Mouse (Mus musculus): Measurements from ENCODE around the gene Acvr2b.

The Acvr2b gene

GRCm38 (mm10) chr9:119403236-119403641, 1.3 kb downstream of the Acvr2b start:
- in situ Hi-C loops (cut with MboI; ENCODE audit: unreplicated experiment in 2 of 2): loop anchor here in 1 of 2 experiments (5.0 kb wide), 1 partner anchor 46 kb away; the partner anchor contains the start of gene Xylb

GRCm38 (mm10) chr9:119404090-119404489, 2.2 kb downstream of the Acvr2b start:
- in situ Hi-C loops (cut with MboI; ENCODE audit: unreplicated experiment in 2 of 2): loop anchor here in 1 of 2 experiments (5.0 kb wide), 1 partner anchor 47 kb away; the partner anchor contains the start of gene Xylb

GRCm38 (mm10) chr9:119407884-119408283, 6.0 kb downstream of the Acvr2b start:
- in situ Hi-C loops (cut with MboI; ENCODE audit: unreplicated experiment in 2 of 2): no loop called here

- in situ Hi-C loops (cut with MboI; ENCODE audit: unreplicated experiment in 2 of 2): no loop called here
These were observed 7.2 kb downstream of the Acvr2b start for GRCm38 (mm10) chr9:119408898-119409664.

GRCm38 (mm10) chr9:119409864-119410263, 7.9 kb downstream of the Acvr2b start:
- in situ Hi-C loops (cut with MboI; ENCODE audit: unreplicated experiment in 2 of 2): no loop called here

- in situ Hi-C loops (cut with MboI; ENCODE audit: unreplicated experiment in 2 of 2): no loop called here
These were observed 16.1 kb downstream of the Acvr2b start for GRCm38 (mm10) chr9:119418025-119418424.

GRCm38 (mm10) chr9:119419852-119420438, 18.0 kb downstream of the Acvr2b start:
- in situ Hi-C loops (cut with MboI; ENCODE audit: unreplicated experiment in 2 of 2): no loop called here

- in situ Hi-C loops (cut with MboI; ENCODE audit: unreplicated experiment in 2 of 2): loop anchor here in 1 of 2 experiments (5.0 kb wide), 1 partner anchor 63 kb away; no protein-coding TSS in a partner anchor
These were observed 23.5 kb downstream of the Acvr2b start for GRCm38 (mm10) chr9:119425217-119425975.

- in situ Hi-C loops (cut with MboI; ENCODE audit: unreplicated experiment in 2 of 2): loop anchor here in 1 of 2 experiments (5.0 kb wide), 1 partner anchor 64 kb away; no protein-coding TSS in a partner anchor
These were observed 24.1 kb downstream of the Acvr2b start for GRCm38 (mm10) chr9:119425976-119426415.

- in situ Hi-C loops (cut with MboI; ENCODE audit: unreplicated experiment in 2 of 2): loop anchor here in 1 of 2 experiments (5.0 kb wide), 1 partner anchor 64 kb away; no protein-coding TSS in a partner anchor
These were observed 24.6 kb downstream of the Acvr2b start for GRCm38 (mm10) chr9:119426483-119426882.

GRCm38 (mm10) chr9:119430311-119430710, 28.4 kb downstream of the Acvr2b start:
- in situ Hi-C loops (cut with MboI; ENCODE audit: unreplicated experiment in 2 of 2): loop anchor here in 1 of 2 experiments (5.0 kb wide), 3 partner anchors 73 to 513 kb away; partner anchors contain the start of gene Xylb

GRCm38 (mm10) chr9:119435855-119436254, 33.9 kb downstream of the Acvr2b start:
- in situ Hi-C loops (cut with MboI; ENCODE audit: unreplicated experiment in 2 of 2): no loop called here

GRCm38 (mm10) chr9:119438065-119438464, 36.1 kb downstream of the Acvr2b start:
- in situ Hi-C loops (cut with MboI; ENCODE audit: unreplicated experiment in 2 of 2): no loop called here

- in situ Hi-C loops (cut with MboI; ENCODE audit: unreplicated experiment in 2 of 2): no loop called here
These were observed 36.6 kb downstream of the Acvr2b start for GRCm38 (mm10) chr9:119438498-119439000.

- in situ Hi-C loops (cut with MboI; ENCODE audit: unreplicated experiment in 2 of 2): no loop called here
These were observed 43.0 kb downstream of the Acvr2b start, which contains the start of gene Exog for GRCm38 (mm10) chr9:119444738-119445429. Gene Exog, plus strand, starts transcription at chr9:119444943.

- in situ Hi-C loops (cut with MboI; ENCODE audit: unreplicated experiment in 2 of 2): no loop called here
These were observed 43.8 kb downstream of the Acvr2b start for GRCm38 (mm10) chr9:119445737-119446136.

GRCm38 (mm10) chr9:119455967-119456366, 54.0 kb downstream of the Acvr2b start:
- in situ Hi-C loops (cut with MboI; ENCODE audit: unreplicated experiment in 2 of 2): loop anchor here (5.0 to 25.0 kb wide), 3 partner anchors 296 to 631 kb away; partner anchors contain the start of genes Ccr8 (in 2 of the 2) and Wdr48 (in 1 of the 2)

- in situ Hi-C loops (cut with MboI; ENCODE audit: unreplicated experiment in 2 of 2): loop anchor here (5.0 to 25.0 kb wide), 3 partner anchors 295 to 630 kb away; partner anchors contain the start of genes Ccr8 (in 2 of the 2) and Wdr48 (in 1 of the 2)
These were observed 55.2 kb downstream of the Acvr2b start for GRCm38 (mm10) chr9:119457122-119457521.

- in situ Hi-C loops (cut with MboI; ENCODE audit: unreplicated experiment in 2 of 2): loop anchor here (5.0 to 25.0 kb wide), 4 partner anchors 124 to 627 kb away; partner anchors contain the start of genes Ccr8 (in 2 of the 2) and Wdr48 (in 1 of the 2)
These were observed 58.5 kb downstream of the Acvr2b start for GRCm38 (mm10) chr9:119460410-119460809.

Measured in v-Abl transformed pro-B cells (cell line).